Mouse (Mus musculus): ENCODE measurements around the gene Dgkh.

GRCm38 (mm10) chr14:78533701-78534100 is 198.9 kb downstream of the Dgkh start:
- no peak for TF ChIP-seq CHD2 (IDR thresholded peaks at IDR 0.05; ENCODE audit: low read depth, low read length)
- no peak for TF ChIP-seq HCFC1 (IDR thresholded peaks at IDR 0.05; ENCODE audit: borderline replicate concordance, insufficient read depth, low read length)
- no peak for TF ChIP-seq ZNF384 (IDR thresholded peaks at IDR 0.05; ENCODE audit: low read depth, low read length)
- TF ChIP-seq ZC3H11A (IDR thresholded peaks at IDR 0.05; ENCODE audit: borderline replicate concordance, low read depth, low read length), result no peak
- TF ChIP-seq MAFK (IDR thresholded peaks at IDR 0.05; ENCODE audit: insufficient read depth, low read depth, low read length), result no peak

All from ES-E14 (cell line).